Mouse (Mus musculus) thymus, adult 2 months (tissue): ENCODE results near the gene Mylip. TPM values are rescaled to one million over a fixed set of nuclear protein-coding genes. Genes with fewer than 3 reads are reported as not detected.

Experiments used
- DNase-seq: peaks from one replicate; pipeline ENCODE4 v3.0.0; 2021
- H3K27ac ChIP-seq: fragments of 200-500 bp; 2 replicates; pipeline ENCODE4 v1.5.1; 2012; ENCODE audit warnings: low read length, control low read depth; ENCODE audit not compliant: control insufficient read depth, insufficient read depth
- H3K27me3 ChIP-seq: fragments of 200-500 bp; 2 replicates; pipeline ENCODE4 v1.6.1; 2012; ENCODE audit warnings: mild to moderate bottlenecking, low read length, moderate library complexity, mixed read lengths; ENCODE audit not compliant: control insufficient read depth, insufficient read depth
- H3K36me3 ChIP-seq: fragments of 200-500 bp; 2 replicates; pipeline ENCODE4 v1.6.1; 2012; ENCODE audit warnings: mild to moderate bottlenecking, low read length, moderate library complexity; ENCODE audit not compliant: control insufficient read depth, insufficient read depth
- H3K4me1 ChIP-seq: fragments of 200-500 bp; replicated peaks from 2 replicates; pipeline ENCODE4 v1.6.1; 2012; ENCODE audit warnings: low read length; ENCODE audit not compliant: control insufficient read depth, insufficient read depth
- H3K4me3 ChIP-seq: fragments of 200-500 bp; 2 replicates; pipeline ENCODE4 v1.5.1; 2012; ENCODE audit warnings: mild to moderate bottlenecking, low read length, control low read depth, moderate library complexity; ENCODE audit not compliant: control insufficient read depth, insufficient read depth
- CTCF ChIP-seq: fragments of 200-500 bp; IDR thresholded peaks from 2 replicates; pipeline ENCODE4 v1.5.1; 2012; ENCODE audit warnings: mild to moderate bottlenecking, control low read depth, low read length, moderate library complexity, borderline replicate concordance; ENCODE audit not compliant: control insufficient read depth, poor library complexity, insufficient read depth; ENCODE audit errors: extremely low read depth
- POLR2A ChIP-seq: fragments of 200-500 bp; IDR thresholded peaks from 2 replicates; pipeline ENCODE4 v1.6.1; 2012; ENCODE audit warnings: mild to moderate bottlenecking, low read length, control low read depth, moderate library complexity; ENCODE audit not compliant: control insufficient read depth, poor library complexity, insufficient read depth; ENCODE audit errors: extremely low read depth
- WGBS: fragments of 180-500 bp; shearing (Covaris S2); methylation state at CpG from one replicate; pipeline ENCODE4 v1.1.7; 2018; 5-methylcytosine and 5-hydroxymethylcytosine counted together
- polyA plus RNA-seq: library from polyadenylated mRNA; depleted of rRNA; stranded (reverse); fragments of >200 nt; gene quantifications from 2 replicates; pipeline ENCODE4 v1.2.3, GENCODE M21; 2012

Mylip gene
- polyA plus RNA-seq, 1 experiment: 54.0 TPM

DNA sequence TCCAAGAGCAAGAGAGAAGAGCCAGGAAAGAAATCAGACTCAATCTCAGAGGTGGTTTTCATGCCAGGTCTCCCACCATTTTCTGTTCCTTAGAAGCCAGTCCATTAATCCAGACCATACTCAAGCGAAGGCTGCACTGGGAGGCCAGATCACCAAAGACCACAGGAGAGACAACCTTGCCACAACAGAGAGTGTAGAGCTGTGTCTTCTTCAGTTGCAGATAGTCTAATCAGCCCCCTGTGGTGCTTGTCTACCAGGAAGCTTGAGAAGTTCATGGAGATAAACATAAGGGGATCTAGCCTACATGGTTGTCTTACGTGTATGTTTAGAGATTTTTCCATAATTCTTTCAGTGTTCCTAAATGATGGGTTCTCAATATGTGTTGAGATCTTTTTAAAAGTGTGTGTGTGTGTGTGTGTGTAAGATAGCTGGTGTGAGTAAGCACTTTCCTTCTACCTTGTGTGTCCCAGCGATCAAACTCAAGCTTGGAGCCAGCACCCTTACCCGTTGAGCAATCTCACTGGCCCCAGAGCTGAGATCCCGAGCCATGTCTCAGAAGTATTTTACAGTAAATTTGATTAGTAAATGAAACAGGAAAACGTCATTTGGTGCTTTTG, 15.8 kb downstream of the Mylip start:
- Histone ChIP-seq H3K27ac (no peak overlapping the region), H3K27me3 (no peaks in the 10 kb centered on the region), H3K4me3 (no peak overlapping the region), H3K4me1 (no peaks in the 10 kb centered on the region), H3K36me3 (peaks cover 66% of the 10 kb centered on the region)
- no peak for DNase-seq
- no peak for TF ChIP-seq POLR2A
- TF ChIP-seq CTCF: no peak
- WGBS: 97% methylated on average over 6 of the region's 6 CpGs

DNA sequence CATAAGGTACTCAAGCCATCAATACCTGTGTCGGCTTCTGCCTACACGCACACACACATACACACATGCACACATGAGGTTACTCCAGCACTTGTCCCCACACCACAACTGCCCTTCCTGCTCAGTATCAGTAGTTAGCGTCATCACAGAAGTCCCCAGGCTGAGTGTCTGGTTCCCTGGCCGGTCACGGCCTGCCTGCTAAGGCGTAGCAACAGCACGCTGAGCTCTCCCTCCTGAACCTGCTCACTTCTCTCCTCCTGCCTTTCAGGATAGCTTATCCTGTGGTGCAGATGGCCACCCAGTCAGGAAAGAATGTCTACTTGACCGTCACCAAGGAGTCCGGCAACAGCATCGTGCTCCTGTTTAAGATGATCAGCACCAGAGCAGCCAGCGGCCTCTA, 16.7 kb downstream of the Mylip start:
- H3K4me3 ChIP-seq: no peak overlapping the region
- H3K4me1 ChIP-seq: no peaks in the 10 kb centered on the region
- no peaks in the 10 kb centered on the region for H3K27me3 ChIP-seq
- WGBS: 97% methylated on average over 11 of the region's 11 CpGs
- no peak for TF ChIP-seq POLR2A
- TF ChIP-seq CTCF: no peak
- no peak for DNase-seq
- no peak overlapping the region for H3K27ac ChIP-seq
- peaks cover 76% of the 10 kb centered on the region for H3K36me3 ChIP-seq

DNA sequence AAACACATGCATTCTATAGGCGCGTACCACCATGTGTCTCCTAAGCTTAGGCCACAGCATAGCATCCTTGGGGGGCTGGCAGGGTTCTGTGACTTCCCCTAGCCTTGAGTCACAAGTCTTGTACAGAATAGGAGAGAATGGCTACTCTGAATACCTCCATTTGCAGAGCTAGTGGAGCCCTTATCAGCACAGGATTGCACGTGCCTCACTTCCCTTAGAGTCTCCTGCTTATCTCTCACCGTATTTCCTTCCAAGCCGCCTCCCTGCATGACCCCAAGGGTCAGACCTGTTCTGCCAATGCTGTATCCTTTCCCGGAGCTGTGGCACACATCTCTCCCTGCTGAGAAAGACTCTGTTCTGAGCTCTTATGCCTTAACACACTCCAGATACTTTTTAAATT, 17.2 kb downstream of the Mylip start:
- no peak for DNase-seq
- Histone ChIP-seq H3K4me1 (no peaks in the 10 kb centered on the region), H3K27me3 (no peaks in the 10 kb centered on the region), H3K36me3 (peaks cover 79% of the 10 kb centered on the region), H3K27ac (no peak overlapping the region), H3K4me3 (no peak overlapping the region)
- TF ChIP-seq CTCF (no peak), POLR2A (no peak)
- 94% methylated on average over 6 of the region's 6 CpGs for WGBS

DNA sequence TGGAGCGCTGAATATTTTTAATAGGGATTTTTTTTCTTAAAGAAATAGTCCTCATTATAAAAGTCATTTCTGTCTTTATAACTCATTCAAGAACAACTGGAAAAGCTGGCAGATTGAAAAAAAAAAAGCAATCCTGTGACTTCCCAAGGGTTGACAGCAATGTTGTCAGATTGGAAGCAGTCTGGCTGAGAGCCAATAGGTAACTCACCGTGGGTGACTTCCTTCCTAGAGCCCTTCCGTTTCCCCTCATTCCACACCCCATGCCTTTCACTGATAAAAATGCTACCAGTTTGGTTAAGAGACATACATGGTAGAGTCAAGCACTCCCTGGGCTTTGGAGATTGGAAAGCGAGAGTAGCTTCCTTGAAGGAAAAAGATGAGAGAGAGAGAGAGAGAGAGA, 21.4 kb downstream of the Mylip start:
- no peak for DNase-seq
- Histone ChIP-seq H3K27me3 (no peaks in the 10 kb centered on the region), H3K36me3 (peaks cover 67% of the 10 kb centered on the region), H3K4me3 (no peak overlapping the region), H3K4me1 (0 out of 2 replicates have a peak, but pooled peaks cover 4% of the 10 kb centered on the region), H3K27ac (no peak overlapping the region)
- 80% methylated on average over 4 of the region's 4 CpGs for WGBS
- TF ChIP-seq POLR2A: no peak
- TF ChIP-seq CTCF: no peak

DNA sequence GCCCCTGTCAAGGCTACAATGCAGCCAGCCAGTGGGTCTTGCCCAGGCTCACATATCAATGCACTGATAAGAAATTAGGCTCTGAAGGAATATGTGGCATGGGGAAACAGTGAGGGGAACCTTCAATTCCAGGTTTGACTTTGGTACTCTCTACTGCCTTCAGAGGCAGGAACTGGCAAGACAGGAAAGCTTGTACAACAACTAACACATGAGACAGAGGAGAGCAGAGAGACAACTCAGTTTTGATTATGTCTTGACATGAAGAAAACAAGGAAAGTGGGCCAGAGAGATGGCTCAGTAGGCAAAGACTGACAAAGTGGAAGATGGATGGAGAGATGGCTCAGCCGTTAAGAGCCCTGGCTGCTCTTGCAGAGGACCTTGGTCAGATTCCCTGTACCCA, 23.5 kb downstream of the Mylip start:
- Histone ChIP-seq H3K27me3 (no peaks in the 10 kb centered on the region), H3K4me1 (0 out of 2 replicates have a peak, but pooled peaks cover 4% of the 10 kb centered on the region), H3K4me3 (no peak overlapping the region), H3K36me3 (peaks cover 46% of the 10 kb centered on the region), H3K27ac (no peak overlapping the region)
- DNase-seq: no peak
- TF ChIP-seq CTCF: no peak
- TF ChIP-seq POLR2A: no peak
- 100% methylated on average over 1 of the region's 1 CpGs for WGBS

DNA sequence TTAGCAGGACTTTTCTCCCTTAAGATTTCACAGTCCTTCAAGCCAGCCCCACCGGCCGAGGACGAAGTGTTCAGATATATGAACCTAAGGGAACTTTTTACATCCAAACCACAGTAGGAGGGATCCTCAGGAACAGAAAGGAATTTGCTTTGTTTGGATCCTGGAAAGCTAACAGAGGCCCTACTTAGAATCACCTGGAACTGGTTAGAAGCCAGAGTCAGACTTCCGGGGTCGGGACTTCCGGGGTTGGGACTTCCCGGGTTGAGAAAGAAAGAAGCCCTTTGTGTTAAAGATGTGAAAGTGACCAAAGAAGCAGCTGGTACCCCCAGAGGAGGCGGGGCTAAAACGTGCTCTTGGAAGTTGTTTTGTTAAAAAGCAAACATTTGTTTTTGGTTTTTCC, 24.5 kb downstream of the Mylip start:
- no peak for TF ChIP-seq POLR2A
- TF ChIP-seq CTCF: no peak
- H3K27ac ChIP-seq: no peak overlapping the region
- no peak overlapping the region for H3K4me3 ChIP-seq
- H3K36me3 ChIP-seq: peaks cover 36% of the 10 kb centered on the region
- 66% methylated on average over 9 of the region's 9 CpGs for WGBS
- 0 out of 2 replicates have a peak, but pooled peaks cover 4% of the 10 kb centered on the region for H3K4me1 ChIP-seq
- no peaks in the 10 kb centered on the region for H3K27me3 ChIP-seq
- no peak for DNase-seq
